Mouse (Mus musculus): Measurements from ENCODE around the gene Selplg. TPM values are rescaled to one million over a fixed set of nuclear protein-coding genes. Genes with fewer than 3 reads are reported as not detected.
"Not testable (repeated sequence)": the region's sequence is repeated elsewhere in the genome, so short reads cannot be mapped to it uniquely, and the experiment has no call there.

Selplg gene
- total RNA-seq, 2 experiments from 2014 or later, result 30.2 to 66.0 TPM

GRCm38 (mm10) chr5:113829566-113830291 lies 2.7 kb downstream of the Selplg start:
- ATAC-seq (replicated peaks; ENCODE audit: low FRiP score, low TSS enrichment, poor library complexity, severe bottlenecking), result no peak

DNA sequence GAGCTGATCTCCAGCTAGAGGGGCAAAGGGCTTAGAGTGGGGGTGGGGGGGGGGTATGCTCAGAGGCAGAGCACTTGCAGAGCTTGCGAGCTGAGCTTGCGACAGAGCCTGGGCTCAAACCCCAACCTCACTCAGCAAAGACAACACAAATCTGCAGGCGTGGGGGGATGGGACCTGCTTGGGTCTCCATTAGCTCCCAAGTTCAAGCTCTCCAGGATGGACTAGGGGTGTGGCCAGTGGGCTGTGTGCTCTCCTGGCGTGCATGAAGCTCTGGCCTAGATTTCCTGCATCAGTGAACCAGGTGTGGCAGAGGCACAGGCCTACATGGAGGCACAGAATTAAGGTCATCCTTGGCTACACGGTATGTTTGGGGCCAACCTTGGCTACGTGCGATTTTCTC lies 4.0 kb downstream of the Selplg start:
- no peak for ATAC-seq (replicated peaks; ENCODE audit: low FRiP score, low TSS enrichment, poor library complexity, severe bottlenecking)

DNA sequence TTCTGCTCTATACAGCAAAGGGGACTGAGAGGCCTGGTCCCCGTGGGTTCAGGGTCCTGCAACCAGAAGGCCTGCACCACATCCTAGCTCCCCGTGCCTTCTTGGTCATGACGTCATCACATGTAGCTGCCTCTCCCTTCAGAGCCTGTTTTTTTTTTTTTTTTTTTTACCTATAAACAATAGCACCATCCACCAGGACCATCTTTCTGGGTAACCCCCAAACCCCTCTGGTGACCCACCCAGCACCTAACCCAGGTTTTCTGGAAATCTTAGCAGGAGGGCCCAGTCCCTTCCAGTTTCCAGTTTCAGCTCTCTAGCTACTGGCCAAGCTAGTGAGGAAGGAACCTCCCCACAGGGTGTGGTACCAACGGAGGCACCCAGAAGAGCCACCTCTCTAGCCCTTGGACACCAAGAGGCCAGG lies 4.4 kb downstream of the Selplg start:
- ATAC-seq (replicated peaks; ENCODE audit: low FRiP score, low TSS enrichment, poor library complexity, severe bottlenecking), result no peak

GRCm38 (mm10) chr5:113826619-113827018 lies 5.8 kb downstream of the Selplg start:
- ATAC-seq (replicated peaks; ENCODE audit: low FRiP score, low TSS enrichment, poor library complexity, severe bottlenecking), result no peak

DNA sequence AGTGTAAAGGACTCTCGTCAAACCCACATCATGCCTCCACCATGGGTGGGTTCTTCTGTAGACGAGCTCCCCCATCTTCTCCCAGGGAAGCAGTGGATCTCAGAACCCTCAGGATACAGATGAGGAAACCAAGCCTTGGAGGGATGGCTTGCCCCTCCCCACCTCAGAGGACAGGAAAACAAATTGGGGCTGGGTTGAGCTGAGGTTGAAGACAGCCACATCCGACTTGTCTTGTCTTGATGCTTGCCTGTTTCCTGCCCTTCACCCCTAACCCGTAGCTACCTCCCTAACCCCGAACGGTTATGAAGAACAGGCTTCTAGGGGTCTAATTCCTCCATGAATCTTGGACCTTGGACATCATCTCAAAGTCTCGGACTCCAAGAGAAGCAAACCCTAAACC lies 6.9 kb downstream of the Selplg start:
- no peak for ATAC-seq (replicated peaks; ENCODE audit: low FRiP score, low TSS enrichment, poor library complexity, severe bottlenecking)

DNA sequence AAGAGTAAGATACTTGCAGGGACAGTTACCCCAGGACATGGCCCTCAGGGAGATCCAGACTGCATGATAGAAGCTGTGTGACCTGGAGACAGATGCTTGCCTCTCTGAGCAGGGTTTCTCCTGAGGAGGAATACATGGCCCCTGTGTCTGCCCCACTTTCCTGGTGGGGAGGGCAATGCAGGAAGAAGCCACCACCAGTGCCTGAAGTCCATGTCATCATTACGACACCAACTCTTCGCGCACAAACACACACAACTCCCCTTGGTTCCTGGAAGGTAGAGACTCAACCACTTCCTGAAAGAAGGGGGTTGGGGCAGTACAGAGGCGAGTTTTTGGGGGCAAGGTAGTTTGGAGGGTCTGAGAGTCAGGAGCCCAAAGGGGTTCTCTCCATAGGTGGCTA lies 8.2 kb downstream of the Selplg start:
- no peak for ATAC-seq (replicated peaks; ENCODE audit: low FRiP score, low TSS enrichment, poor library complexity, severe bottlenecking)

DNA sequence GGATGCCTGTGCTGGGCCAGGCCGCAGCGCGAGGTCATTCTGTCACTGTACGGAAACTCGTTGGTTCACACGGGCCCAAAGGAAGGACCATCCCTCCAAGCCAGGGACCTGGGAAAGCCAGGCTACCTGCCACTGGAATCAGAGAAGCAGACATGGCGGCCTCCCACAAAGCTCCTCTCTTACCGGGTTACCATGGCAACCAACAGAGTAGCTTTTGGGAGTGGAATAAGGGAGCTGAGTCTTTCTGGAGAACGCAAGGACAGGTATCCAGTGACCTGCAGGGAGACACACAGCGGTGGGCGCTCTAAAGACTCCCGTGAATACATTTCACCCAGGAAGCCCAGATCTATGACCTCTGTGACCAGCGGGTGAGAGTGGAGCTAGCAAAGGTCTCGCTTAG lies 13.9 kb downstream of the Selplg start:
- ATAC-seq (replicated peaks; ENCODE audit: low FRiP score, low TSS enrichment, poor library complexity, severe bottlenecking), result no peak

DNA sequence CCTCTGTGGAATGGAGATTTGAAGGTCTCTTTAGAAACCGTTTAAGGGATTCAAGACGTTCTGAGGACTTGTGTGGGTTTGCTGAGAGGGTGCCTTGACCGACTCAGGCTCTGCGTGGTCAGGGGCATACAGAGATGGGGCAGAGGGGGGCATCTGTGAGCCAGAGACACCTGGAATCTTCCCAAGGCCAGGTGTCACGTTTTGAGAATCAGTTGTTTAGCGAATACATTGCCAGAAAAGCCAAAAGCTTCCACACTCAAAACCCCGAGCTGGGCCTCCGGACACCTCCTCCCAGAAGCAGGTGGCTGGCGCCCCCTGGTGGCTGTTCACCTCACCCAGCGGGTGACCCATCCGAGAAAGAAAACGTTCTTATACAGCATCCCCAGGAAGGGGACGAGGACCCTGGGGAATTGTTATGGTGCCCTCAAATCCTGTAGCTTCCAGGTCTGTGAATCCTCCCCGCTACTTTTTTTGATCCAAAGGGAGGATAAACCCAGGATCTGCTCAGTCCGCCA lies 16.7 kb downstream of the Selplg start:
- ATAC-seq (replicated peaks; ENCODE audit: low FRiP score, low TSS enrichment, poor library complexity, severe bottlenecking), result peak; percentile 77

DNA sequence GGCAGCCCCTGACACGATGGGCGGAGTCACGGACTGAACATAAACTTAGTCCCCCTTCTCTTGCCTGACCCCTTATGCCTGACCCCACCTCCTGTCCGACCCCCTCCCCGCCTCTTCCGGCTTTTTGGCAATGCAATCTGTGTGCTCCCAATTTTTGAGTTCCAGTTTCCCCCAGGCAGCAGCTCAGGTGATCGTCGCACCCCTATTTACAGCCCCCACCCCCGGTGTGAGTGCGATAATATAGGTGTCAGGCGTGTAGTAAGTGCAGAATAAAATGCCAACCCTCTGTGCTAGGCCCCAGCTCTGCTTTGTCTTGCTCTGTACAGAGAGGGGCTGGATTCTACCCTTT lies 17.4 kb downstream of the Selplg start:
- ATAC-seq (replicated peaks; ENCODE audit: low FRiP score, low TSS enrichment, poor library complexity, severe bottlenecking), result no peak

GRCm38 (mm10) chr5:113814111-113815040 lies 18.1 kb downstream of the Selplg start:
- no peak for ATAC-seq (replicated peaks; ENCODE audit: low FRiP score, low TSS enrichment, poor library complexity, severe bottlenecking)

DNA sequence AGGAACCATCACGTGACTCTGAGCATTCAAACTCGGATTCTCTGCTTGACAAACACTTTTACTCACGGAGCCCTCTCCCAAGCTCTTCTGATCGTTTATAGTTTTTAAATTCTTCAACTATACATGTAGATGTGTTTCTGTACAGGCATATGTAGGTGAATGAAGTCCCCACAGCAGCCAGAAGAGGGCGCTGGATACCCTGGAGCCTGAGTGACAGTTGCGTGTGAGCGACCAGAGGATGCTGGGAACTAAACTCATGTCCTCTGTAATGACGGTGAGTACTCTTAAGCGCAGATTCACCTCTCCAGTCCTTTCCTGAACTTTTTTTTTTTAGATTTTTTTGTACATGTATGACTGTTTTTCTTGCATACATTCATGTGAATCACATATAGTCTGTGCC lies 18.8 kb downstream of the Selplg start:
- ATAC-seq (replicated peaks; ENCODE audit: low FRiP score, low TSS enrichment, poor library complexity, severe bottlenecking), result no peak

DNA sequence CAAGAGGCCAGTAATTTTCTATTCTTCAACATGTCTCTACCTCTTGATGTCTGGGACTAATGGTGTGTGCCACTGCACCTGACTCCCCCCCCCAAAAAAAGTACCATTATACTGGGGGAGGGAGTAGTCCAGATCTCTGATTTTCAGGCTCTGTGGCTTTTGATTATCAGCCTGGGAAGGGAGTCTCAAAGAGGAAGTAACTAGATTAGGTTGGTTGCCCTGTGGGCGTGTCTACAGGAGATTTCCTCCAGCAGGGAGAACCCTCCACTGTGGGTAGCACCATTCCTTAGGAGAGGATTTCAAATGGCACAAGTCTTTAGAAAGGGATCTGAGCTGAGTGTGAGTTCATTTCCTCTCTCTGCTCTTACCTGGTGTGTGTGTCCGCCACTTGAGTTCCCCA lies 19.8 kb downstream of the Selplg start:
- no peak for ATAC-seq (replicated peaks; ENCODE audit: low FRiP score, low TSS enrichment, poor library complexity, severe bottlenecking)

GRCm38 (mm10) chr5:113811824-113812420 lies 20.5 kb downstream of the Selplg start:
- not testable (repeated sequence) for ATAC-seq (replicated peaks; ENCODE audit: low FRiP score, low TSS enrichment, poor library complexity, severe bottlenecking)

DNA sequence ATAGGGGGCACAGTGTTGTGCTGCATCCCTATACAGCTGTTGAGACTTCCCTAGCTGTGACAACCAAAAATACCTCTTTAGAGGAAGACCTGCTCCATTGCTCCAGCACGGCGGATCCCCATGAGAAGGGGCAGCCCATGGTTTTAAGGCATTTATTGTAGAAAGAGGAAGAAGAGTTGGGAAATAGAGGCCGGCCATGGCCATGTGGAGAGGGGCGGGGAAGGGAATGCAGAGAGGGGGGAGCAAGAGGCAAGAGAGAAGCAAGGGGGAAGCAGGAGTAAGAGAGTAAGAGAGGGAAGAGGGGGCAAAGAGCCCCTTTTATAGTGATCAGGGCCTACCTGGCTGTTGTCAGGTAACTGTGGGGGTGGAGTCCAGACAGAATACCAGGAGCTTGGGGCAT lies 22.3 kb downstream of the Selplg start:
- ATAC-seq (replicated peaks; ENCODE audit: low FRiP score, low TSS enrichment, poor library complexity, severe bottlenecking), result no peak

GRCm38 (mm10) chr5:113808177-113808576 lies 24.3 kb downstream of the Selplg start:
- ATAC-seq (replicated peaks; ENCODE audit: low FRiP score, low TSS enrichment, poor library complexity, severe bottlenecking), result no peak

DNA sequence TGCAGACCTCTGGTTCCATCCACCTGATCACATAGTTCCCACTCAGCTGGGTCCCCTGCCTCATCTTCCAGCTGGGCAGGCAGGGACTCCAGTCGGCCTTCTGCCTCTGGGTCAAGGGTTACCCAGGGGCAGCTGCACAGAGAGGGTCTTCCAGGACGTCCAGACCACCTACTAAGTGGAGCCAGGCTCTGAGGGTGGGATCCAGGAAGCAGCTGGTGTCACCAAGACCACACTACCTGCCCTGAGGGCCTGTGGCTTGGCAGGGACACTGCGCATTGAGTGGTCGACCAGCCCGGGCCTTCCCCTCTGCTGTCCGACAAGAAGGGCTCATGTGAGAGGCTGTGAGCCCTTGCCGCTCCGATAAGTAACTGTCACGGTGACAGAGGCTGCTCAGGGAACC lies 24.7 kb downstream of the Selplg start:
- no peak for ATAC-seq (replicated peaks; ENCODE audit: low FRiP score, low TSS enrichment, poor library complexity, severe bottlenecking)

DNA sequence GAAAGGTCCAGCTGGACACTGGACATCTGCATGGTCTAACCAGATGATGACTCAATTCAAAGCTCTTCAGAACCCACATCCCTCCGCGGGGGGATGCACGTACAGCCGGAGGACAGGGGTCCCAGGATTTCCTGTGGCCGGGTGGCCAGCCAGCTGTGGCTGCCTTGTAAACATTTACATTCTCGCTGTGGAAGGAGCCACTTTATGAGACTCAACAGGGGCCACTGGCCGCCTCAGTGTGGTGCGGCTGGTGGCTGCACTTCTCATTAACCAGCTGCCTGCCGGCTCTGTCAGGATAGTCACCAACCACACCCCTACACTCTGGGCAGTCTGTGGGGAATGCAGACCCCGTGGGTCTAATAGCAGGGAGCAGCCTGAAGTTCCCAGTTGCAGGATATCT lies 26.0 kb downstream of the Selplg start:
- ATAC-seq (replicated peaks; ENCODE audit: low FRiP score, low TSS enrichment, poor library complexity, severe bottlenecking), result no peak

DNA sequence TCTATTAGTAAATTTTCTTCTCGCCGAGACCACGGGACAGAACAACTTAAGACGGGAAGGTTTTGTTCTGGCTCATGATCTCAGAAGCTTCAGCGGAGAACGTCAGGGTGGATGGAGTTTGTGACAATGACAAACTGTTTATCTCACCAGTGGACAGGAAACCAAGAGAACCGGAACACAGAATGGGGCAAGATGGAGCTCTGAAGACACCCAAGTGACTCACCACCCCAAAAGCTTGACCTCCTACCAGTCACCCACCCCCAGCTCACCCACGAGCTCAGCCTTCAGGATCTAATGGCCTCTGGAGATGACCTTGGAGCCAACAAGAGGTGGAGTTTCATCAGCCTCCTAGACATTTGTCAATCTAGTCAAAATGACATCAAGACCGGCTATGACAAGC lies 27.1 kb downstream of the Selplg start:
- no peak for ATAC-seq (replicated peaks; ENCODE audit: low FRiP score, low TSS enrichment, poor library complexity, severe bottlenecking)

DNA sequence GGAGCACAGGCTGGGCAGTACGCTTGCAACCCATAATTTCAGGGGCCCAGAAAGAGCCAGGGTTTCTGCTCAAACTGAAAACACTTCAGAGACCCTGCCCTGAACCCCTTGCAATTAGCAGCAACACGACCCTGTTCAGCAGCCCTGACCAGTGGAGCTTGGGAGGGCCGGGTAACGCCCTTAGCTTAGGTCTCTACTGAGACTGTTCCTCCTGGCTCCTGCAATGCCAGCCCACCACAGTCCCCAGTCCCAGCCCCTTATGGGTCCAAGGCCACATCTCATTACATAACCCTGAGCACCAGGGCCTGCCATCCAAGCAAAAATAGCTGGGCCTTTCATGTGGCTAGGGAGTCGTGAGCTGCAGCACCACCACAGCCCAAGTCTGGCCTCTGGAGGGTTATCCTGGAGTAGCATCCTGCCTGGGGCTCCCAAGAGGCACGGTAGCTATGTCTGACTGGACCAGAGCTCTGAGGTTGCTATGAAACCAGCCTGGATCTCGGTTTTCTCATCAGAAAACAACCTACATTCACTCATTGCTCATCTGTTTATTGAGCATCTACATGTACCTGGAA lies 28.0 kb downstream of the Selplg start:
- no peak for ATAC-seq (replicated peaks; ENCODE audit: low FRiP score, low TSS enrichment, poor library complexity, severe bottlenecking)

DNA sequence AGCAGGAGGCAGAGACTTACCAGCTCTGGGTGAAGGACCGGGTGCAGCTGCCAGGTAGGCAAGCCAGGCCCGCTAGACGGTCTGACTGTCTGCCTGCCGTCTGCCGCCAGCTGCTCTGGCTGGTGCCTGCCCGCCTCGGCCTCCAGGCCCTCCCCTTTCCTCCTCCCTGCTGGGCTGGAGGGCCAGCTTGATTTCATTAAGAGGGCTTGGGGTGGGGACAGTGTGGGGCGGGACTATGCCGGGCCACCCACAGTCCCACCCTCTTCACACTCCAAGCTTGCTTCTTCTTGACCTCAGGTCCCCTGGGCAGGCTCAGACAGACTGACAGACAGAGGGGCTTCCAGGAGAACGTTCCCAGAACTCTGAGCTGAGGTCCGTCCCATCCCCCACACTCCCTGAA lies 32.2 kb downstream of the Selplg start, which contains the start of gene Tmem119:
Gene Tmem119 (minus strand): TSS at position 237 of the 400 bp plus-strand sequence.
- ATAC-seq (replicated peaks; ENCODE audit: low FRiP score, low TSS enrichment, poor library complexity, severe bottlenecking), result peak; percentile 59; the same call in 1 of the 2 replicates
